Mouse (Mus musculus): ENCODE results near the gene Ubr4.
A peak's percentile ranks its signal among the peaks of the same experiment; 100 is the strongest.
"Not testable (repeated sequence)": the region's sequence is repeated elsewhere in the genome, so short reads cannot be mapped to it uniquely, and the experiment has no call there.

Gene Ubr4

DNA sequence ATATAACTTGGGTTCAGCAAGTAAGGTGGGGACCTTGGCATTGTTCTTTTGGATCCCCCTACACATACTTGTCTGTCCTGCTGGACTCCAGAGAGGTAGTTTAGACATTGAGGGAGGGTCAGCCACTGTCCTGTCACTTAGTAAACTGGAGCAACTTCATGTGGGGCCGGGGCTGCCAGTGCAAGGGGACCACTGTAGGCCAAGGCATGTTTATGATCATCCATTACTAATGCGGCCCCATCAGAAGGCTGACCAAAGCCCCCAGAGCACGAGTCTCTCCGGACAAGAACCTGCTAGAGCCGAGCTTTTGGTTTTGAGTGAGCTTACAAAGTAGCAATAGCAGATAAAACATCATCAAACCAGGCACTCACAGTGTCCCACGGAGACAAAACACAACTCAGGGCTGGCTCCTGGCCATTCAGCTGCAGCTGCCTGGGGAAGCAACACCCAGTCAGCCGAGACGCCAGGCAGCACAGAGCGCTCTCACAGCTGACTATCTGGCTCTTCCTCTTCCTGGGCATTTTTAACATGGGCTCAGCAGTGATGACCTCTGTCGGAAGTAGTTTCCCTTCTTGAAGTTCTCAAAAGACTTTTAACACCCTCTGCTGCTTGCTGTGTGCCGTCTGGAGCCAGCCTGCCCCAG, 138.1 kb downstream of the Ubr4 start:
- no peak for DNase-seq

DNA sequence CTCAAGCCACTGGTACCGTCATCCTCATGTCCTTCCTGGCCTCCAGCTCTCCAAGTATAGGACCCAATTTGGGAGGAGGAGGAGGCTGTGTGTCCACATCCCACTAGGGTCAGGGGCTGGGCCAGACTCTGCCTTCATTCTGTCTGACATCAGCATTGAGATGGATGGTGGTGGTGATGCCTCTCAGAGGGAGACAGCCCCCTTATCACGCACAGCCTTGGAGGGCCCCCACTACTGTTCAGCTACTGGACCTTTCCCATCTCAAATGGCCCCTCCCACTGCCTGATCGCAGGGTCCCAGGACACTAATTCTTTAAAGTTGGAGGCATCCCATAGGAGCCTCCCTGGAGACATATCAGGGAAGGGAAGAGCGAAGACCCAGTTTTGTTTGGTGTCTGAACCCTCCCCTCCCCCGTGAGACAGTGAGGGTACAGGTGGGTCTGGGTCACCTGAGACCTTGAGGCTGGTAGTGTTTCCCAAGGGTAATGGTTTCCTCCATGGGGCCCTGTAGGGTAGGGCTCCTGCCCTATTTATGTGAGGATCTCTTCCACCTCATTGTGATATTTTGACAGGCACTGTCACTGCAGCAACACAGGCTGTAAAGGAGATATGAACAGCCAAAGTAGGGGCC, 139.2 kb downstream of the Ubr4 start:
- DNase-seq = no peak

GRCm38 (mm10) chr4:139492258-139492833, 139.9 kb downstream of the Ubr4 start:
- no peak for DNase-seq

DNA sequence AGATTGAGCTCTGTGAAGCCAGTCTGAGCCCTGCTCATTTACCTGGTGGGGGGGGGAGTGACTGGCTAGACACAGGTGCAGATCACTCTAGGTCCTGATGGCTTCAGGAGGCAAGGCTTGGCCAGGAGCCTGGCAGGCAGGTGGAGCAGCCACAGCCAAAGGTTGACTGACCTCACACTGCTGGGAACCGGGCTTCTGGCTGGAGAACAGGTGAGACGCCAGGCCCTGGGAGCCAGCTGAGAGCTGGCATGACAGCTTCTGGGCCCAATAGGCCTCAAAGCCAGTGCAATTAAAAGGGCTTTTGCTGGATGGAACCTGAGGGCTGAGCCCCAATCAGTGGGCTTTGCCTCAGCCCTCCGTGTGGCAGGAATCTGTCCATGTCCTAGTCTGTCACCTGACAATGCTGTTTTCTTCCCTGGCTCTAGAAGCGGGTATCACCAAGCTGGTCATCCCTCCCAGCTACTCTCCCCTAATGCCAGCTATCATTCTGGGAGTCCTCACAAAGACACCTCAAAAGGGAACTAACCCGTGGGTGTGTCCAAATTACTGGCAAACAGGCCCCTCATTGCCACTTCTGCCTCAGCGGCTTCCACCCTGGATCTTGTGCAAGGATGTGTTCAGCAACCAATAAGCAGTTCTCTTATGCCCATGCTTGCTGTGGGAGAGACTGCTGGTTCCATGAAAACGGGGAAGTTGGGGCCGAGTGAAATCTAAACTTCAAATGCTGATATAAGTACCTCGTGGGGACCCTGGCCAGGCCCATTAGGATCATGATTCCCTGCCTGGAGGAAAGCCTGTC, 141.0 kb downstream of the Ubr4 start:
- peak in 1 of 2 experiments; percentile 48 for DNase-seq

DNA sequence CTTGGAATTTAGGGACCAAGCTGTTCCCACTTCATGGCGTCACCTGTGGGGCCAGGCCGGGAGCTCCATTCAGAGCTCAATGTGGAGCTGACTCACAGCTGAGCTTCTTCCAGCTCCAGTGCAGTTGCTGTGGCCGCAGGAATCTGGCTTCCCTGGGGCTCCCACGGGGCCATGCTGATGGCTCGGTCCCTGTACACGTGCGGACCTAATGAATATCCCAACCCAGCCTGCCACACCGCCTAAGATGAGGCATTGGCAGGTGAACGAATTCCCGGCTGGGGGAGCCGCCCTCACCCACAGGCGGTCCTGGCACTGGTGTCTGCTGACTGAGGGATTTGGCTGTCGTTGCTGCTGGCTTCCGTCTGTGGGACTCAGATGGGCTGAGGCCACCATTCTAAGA, 148.4 kb downstream of the Ubr4 start:
- no peak for DNase-seq

- no peak for DNase-seq
These were observed 149.3 kb downstream of the Ubr4 start for GRCm38 (mm10) chr4:139501702-139502101.

GRCm38 (mm10) chr4:139503919-139504318, 151.5 kb downstream of the Ubr4 start:
- DNase-seq = no peak

- DNase-seq = no peak
These were observed 153.3 kb downstream of the Ubr4 start for GRCm38 (mm10) chr4:139505716-139506115.

- DNase-seq = no peak
These were observed 154.3 kb downstream of the Ubr4 start for GRCm38 (mm10) chr4:139506727-139507126.

DNA sequence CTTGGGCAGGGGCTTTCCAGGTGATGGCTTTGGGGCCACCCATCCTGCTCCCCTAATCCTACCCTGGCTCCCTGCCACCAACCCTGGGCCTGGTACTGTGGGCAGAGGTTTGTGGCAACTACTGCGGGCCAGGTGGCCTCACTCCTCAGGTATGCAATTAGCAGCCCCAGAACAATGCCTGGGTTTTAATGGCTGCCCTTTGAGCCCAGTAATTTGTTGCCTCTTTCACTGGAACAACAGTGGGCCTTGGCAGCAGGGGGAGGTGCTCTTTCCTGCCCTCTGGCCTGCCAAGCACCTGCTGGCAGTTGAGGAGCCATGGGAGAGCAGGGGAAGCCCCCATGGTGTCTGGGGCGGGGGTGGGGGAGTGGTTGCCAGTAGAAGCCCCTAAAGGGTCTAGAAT, 156.7 kb downstream of the Ubr4 start:
- peak in 1 of 2 experiments; percentile 50 for DNase-seq

GRCm38 (mm10) chr4:139511557-139511956, 159.1 kb downstream of the Ubr4 start:
- DNase-seq = no peak

DNA sequence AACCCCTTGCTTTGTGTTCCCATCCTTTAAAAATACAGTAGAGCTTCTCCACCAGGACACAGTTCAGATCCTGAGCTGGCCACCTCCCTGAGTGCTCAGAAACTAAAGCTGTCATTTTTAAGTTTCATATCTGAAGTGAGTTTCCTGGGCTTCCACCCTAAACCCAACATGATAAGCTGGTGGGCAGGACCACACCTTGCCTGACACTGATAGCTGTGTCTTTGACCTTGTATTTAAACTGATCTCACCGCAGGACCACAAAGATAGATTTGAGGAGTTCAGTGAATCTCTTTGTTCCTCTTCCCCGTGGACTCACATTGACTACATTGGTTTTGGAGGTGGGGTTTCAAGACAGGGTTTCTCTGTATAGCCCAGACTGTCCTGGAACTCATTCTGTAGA, 160.6 kb downstream of the Ubr4 start:
- no peak for DNase-seq

DNA sequence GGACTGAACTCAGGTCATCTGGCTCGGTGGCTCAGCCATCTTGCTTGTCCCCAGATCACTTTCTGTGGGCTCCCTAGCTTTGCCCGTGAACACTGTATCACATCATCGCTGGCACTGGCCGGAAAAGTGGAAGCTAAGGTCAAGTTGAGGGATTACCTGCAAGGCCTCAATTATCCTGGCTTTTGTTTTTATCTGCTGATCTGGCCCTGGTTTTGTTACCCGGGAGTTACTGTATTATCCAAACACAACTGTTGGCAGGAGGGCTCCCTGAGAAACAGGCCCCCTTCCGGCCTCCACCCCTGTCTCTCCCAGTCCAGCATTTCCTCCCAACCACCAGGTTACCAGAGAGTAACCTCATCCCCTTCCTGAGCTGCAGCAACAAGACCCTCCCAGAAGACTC, 166.8 kb downstream of the Ubr4 start:
- no peak for DNase-seq

DNA sequence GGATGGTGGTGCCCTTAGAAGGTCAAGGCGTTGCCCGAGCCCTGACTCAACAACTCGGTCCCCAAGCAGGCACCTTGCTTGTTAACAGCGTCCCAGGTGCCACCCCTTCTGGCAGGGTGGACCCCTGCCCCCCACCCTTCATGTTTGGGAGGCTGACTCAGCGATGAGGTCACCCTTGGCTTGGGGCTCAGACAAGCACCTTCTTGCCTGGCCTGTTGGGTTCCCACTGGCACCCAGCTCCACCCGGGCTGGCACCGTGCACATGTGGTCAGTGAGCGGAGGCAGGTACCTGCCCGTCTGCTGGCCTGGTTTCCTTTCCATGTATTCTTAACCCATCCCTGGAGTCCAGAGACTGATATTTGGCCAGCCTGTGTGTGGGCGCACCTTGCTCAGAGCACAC, 169.5 kb downstream of the Ubr4 start:
- no peak for DNase-seq

- DNase-seq = no peak
These were observed 174.1 kb downstream of the Ubr4 start for GRCm38 (mm10) chr4:139526475-139526874.

GRCm38 (mm10) chr4:139530248-139530647, 177.8 kb downstream of the Ubr4 start, which contains the start of gene Iffo2:
TSS of gene Iffo2 (plus strand) at chr4:139530548.
- not testable (repeated sequence) for DNase-seq

DNA sequence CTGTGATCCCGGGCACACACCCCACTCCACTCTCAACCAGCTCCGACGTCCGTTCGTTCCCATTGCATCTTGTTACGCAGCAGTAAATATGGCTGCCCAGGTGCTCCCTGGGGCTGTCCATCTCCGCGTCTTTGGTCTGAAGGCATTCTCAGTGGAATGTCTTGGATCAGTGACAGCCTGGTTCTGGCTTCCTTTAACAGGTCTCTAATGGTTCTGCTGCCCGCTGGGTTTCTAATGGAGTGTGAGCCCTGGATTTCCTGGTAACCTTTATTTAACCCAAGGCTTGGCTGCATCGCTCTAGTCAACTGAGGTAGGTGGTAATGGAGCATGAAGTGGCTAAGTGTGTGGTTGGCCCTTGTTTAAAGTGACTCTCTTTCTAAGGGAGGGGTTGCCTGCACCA, 179.7 kb downstream of the Ubr4 start:
- DNase-seq = peak; percentile 8 to 27

GRCm38 (mm10) chr4:139535127-139535695, 182.8 kb downstream of the Ubr4 start:
- peak; percentile 50 to 63 for DNase-seq

DNA sequence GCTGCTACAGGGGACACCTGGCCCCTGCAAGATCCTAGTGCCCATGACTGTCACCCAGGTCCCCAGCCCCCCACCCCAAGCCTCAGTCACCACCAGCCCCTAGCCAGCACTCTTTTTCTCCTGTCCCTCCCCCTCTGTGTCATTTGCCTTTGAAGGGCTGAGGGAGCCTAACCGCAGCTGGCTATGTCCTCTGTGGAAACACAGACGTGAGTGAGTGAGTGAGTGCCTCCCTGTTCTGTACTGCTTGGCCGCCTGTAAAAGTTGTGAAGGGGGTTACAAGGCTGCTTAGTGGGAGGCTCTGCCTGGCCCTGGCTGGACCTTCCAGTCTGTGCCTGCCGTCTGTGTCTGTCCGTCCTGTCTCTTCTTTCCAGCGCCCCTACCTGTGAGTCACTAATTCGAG, 183.3 kb downstream of the Ubr4 start:
- DNase-seq = no peak

- no peak for DNase-seq
These were observed 184.3 kb downstream of the Ubr4 start for GRCm38 (mm10) chr4:139536706-139537105.
